Mouse (Mus musculus): Measurements from ENCODE around the gene Parva. TPM values are rescaled to one million over a fixed set of nuclear protein-coding genes. Genes with fewer than 3 reads are reported as not detected.

Parva gene
- polyA plus RNA-seq, 1 experiment, result 269 TPM

GRCm38 (mm10) chr7:112604209-112604608 lies 176.9 kb downstream of the Parva start:
- no peak overlapping the region for H3K4me3 ChIP-seq (ENCODE audit: insufficient read depth, low read depth, low read length)
- WGBS, result 28% methylated on average over 8 of the region's 8 CpGs

GRCm38 (mm10) chr7:112614046-112614790 lies 186.9 kb downstream of the Parva start:
- WGBS, result 95% methylated on average over 3 of the region's 3 CpGs
- TF ChIP-seq POLR2A (IDR thresholded peaks at IDR 0.05; ENCODE audit: insufficient read depth, low read depth, low read length) (no peak), CTCF (IDR thresholded peaks at IDR 0.05; ENCODE audit: insufficient read depth, low read depth, low read length) (no peak)
- Histone ChIP-seq H3K4me1 (ENCODE audit: control insufficient read depth, insufficient read depth, low read length) (no peaks in the 10 kb centered on the region), H3K27ac (ENCODE audit: insufficient read depth, low read depth, low read length) (no peak overlapping the region), H3K4me3 (ENCODE audit: insufficient read depth, low read depth, low read length) (no peak overlapping the region)

More at GRCm38 (mm10) chr7:112604209-112604608, 176.9 kb downstream of the Parva start:
- no peaks in the 10 kb centered on the region for H3K4me1 ChIP-seq (ENCODE audit: control insufficient read depth, insufficient read depth, low read length)
- no peak overlapping the region for H3K27ac ChIP-seq (ENCODE audit: insufficient read depth, low read depth, low read length)
- no peak for TF ChIP-seq CTCF (IDR thresholded peaks at IDR 0.05; ENCODE audit: insufficient read depth, low read depth, low read length)
- TF ChIP-seq POLR2A (IDR thresholded peaks at IDR 0.05; ENCODE audit: insufficient read depth, low read depth, low read length), result no peak

- Histone ChIP-seq H3K27ac (ENCODE audit: insufficient read depth, low read depth, low read length) (no peak overlapping the region), H3K4me1 (ENCODE audit: control insufficient read depth, insufficient read depth, low read length) (no peaks in the 10 kb centered on the region), H3K4me3 (ENCODE audit: insufficient read depth, low read depth, low read length) (no peak overlapping the region)
- WGBS, result 80% methylated on average over 10 of the region's 10 CpGs
- TF ChIP-seq CTCF (IDR thresholded peaks at IDR 0.05; ENCODE audit: insufficient read depth, low read depth, low read length) (no peak), POLR2A (IDR thresholded peaks at IDR 0.05; ENCODE audit: insufficient read depth, low read depth, low read length) (no peak)
These were observed 187.7 kb downstream of the Parva start for GRCm38 (mm10) chr7:112614791-112615668.

- H3K27ac ChIP-seq (ENCODE audit: insufficient read depth, low read depth, low read length), result no peak overlapping the region
- H3K4me1 ChIP-seq (ENCODE audit: control insufficient read depth, insufficient read depth, low read length), result no peaks in the 10 kb centered on the region
- WGBS, result 66% methylated on average over 22 of the region's 22 CpGs
- H3K4me3 ChIP-seq (ENCODE audit: insufficient read depth, low read depth, low read length), result no peak overlapping the region
- TF ChIP-seq CTCF (IDR thresholded peaks at IDR 0.05; ENCODE audit: insufficient read depth, low read depth, low read length) (no peak), POLR2A (IDR thresholded peaks at IDR 0.05; ENCODE audit: insufficient read depth, low read depth, low read length) (no peak)
These were observed 193.2 kb downstream of the Parva start for GRCm38 (mm10) chr7:112620322-112621179.

- no peak for TF ChIP-seq POLR2A (IDR thresholded peaks at IDR 0.05; ENCODE audit: insufficient read depth, low read depth, low read length)
- TF ChIP-seq CTCF (IDR thresholded peaks at IDR 0.05; ENCODE audit: insufficient read depth, low read depth, low read length), result no peak
- Histone ChIP-seq H3K4me3 (ENCODE audit: insufficient read depth, low read depth, low read length) (no peak overlapping the region), H3K4me1 (ENCODE audit: control insufficient read depth, insufficient read depth, low read length) (no peaks in the 10 kb centered on the region), H3K27ac (ENCODE audit: insufficient read depth, low read depth, low read length) (no peak overlapping the region)
- 65% methylated on average over 4 of the region's 4 CpGs for WGBS
These were observed 200.2 kb downstream of the Parva start for GRCm38 (mm10) chr7:112627481-112627880.

- Histone ChIP-seq H3K4me1 (ENCODE audit: control insufficient read depth, insufficient read depth, low read length) (no peaks in the 10 kb centered on the region), H3K27ac (ENCODE audit: insufficient read depth, low read depth, low read length) (no peak overlapping the region), H3K4me3 (ENCODE audit: insufficient read depth, low read depth, low read length) (no peak overlapping the region)
- WGBS, result 93% methylated on average over 10 of the region's 10 CpGs
- TF ChIP-seq POLR2A (IDR thresholded peaks at IDR 0.05; ENCODE audit: insufficient read depth, low read depth, low read length) (no peak), CTCF (IDR thresholded peaks at IDR 0.05; ENCODE audit: insufficient read depth, low read depth, low read length) (no peak)
These were observed 207.4 kb downstream of the Parva start for GRCm38 (mm10) chr7:112634505-112635213.

GRCm38 (mm10) chr7:112635936-112636335 lies 208.6 kb downstream of the Parva start:
- WGBS, result 91% methylated on average over 2 of the region's 2 CpGs
- Histone ChIP-seq H3K4me1 (ENCODE audit: control insufficient read depth, insufficient read depth, low read length) (no peaks in the 10 kb centered on the region), H3K27ac (ENCODE audit: insufficient read depth, low read depth, low read length) (no peak overlapping the region), H3K4me3 (ENCODE audit: insufficient read depth, low read depth, low read length) (no peak overlapping the region)
- TF ChIP-seq POLR2A (IDR thresholded peaks at IDR 0.05; ENCODE audit: insufficient read depth, low read depth, low read length) (no peak), CTCF (IDR thresholded peaks at IDR 0.05; ENCODE audit: insufficient read depth, low read depth, low read length) (no peak)

Other genes starting within 250 kb of the Parva start
- gene Mical2, start 201.6 kb upstream of the Parva start, polyA plus RNA-seq (2012; ENCODE audit: insufficient read depth, insufficient read length, low replicate concordance, missing spikeins), result 155 TPM in 1 of 2 replicates, not detected in the other